Mouse (Mus musculus) CH12.LX (cell line): ENCODE data around the gene Ccdc120. TPM values are rescaled to one million over a fixed set of nuclear protein-coding genes. Genes with fewer than 3 reads are reported as not detected.
A peak's percentile ranks its signal among the peaks of the same experiment; 100 is the strongest.

ENCODE experiments used
- DNase-seq: peaks from one replicate; pipeline ENCODE4 v3.0.0-alpha.2; 2013; ENCODE audit errors: extremely low read depth
- H3K27ac ChIP-seq: 2 replicates; pipeline ENCODE4 v1.5.1; 2012; ENCODE audit warnings: low read depth, mild to moderate bottlenecking, control low read depth, moderate library complexity; ENCODE audit not compliant: insufficient read depth
- H3K27me3 ChIP-seq: replicated peaks from 2 replicates; pipeline ENCODE3; 2012; ENCODE audit warnings: inconsistent platforms
- H3K36me3 ChIP-seq, 2 experiments: replicated peaks in 1 of 2; 2 replicates each; pipeline versions ENCODE3 to v1.6.1; 2012; ENCODE audit warnings: inconsistent platforms in 1 of 2, low read length in 1 of 2, mild to moderate bottlenecking in 1 of 2, mixed read lengths in 1 of 2, moderate library complexity in 1 of 2; ENCODE audit not compliant: control insufficient read depth in 1 of 2, insufficient read depth in 1 of 2
- H3K4me1 ChIP-seq, 2 experiments: 2 replicates each; pipeline ENCODE4 v1.6.1; 2012; ENCODE audit warnings: inconsistent platforms in 1 of 2, moderate library complexity in 1 of 2; ENCODE audit not compliant: insufficient read depth in 2 of 2, control insufficient read depth in 1 of 2
- H3K4me2 ChIP-seq: 2 replicates; pipeline ENCODE4 v1.6.1; 2012; ENCODE audit warnings: low read depth, mild to moderate bottlenecking, control low read depth; ENCODE audit not compliant: poor library complexity, insufficient read depth, severe bottlenecking
- H3K4me3 ChIP-seq, 3 experiments: fragments of 150-350 bp in 1 of 3; sonication (generic) in 1 of 3; replicated peaks in 1 of 3; 2 replicates each; pipeline versions ENCODE3 to v1.5.1; 2011 to 2012; ENCODE audit warnings: low read depth in 2 of 3, low read length in 2 of 3, mild to moderate bottlenecking in 2 of 3, moderate library complexity in 2 of 3, control low read depth in 1 of 3, improper control_type of control experiment in 1 of 3, inconsistent platforms in 1 of 3, mixed read lengths in 1 of 3; ENCODE audit not compliant: poor library complexity in 1 of 3
- H3K79me2 ChIP-seq: replicated peaks from 2 replicates; pipeline ENCODE4 v1.6.1; 2012; ENCODE audit warnings: mild to moderate bottlenecking, moderate library complexity; ENCODE audit not compliant: control insufficient read depth, poor library complexity, insufficient read depth, severe bottlenecking; ENCODE audit errors: extremely low read depth
- H3K9ac ChIP-seq: 2 replicates; pipeline ENCODE4 v1.6.1; 2012; ENCODE audit warnings: low read depth, mild to moderate bottlenecking, control low read depth, moderate library complexity; ENCODE audit not compliant: insufficient read depth
- H3K9me3 ChIP-seq: replicated peaks from 2 replicates; pipeline ENCODE3; 2012; ENCODE audit warnings: low read length, inconsistent platforms, mixed read lengths
- CHD1 ChIP-seq: IDR thresholded peaks from 2 replicates; pipeline ENCODE4 v1.6.1; 2012; ENCODE audit warnings: low read depth, low read length, improper control_type of control experiment, inconsistent platforms
- CHD2 ChIP-seq: IDR thresholded peaks from 2 replicates; pipeline ENCODE4 v1.6.1; 2011; ENCODE audit warnings: low read length, improper control_type of control experiment
- CTCF ChIP-seq, 2 experiments: IDR thresholded peaks in 1 of 2; conservative IDR thresholded peaks in 1 of 2; 2 replicates each; pipeline ENCODE4 v1.5.1; 2011 to 2012; ENCODE audit warnings: low read depth in 2 of 2, low read length in 2 of 2, improper control_type of control experiment in 1 of 2, inconsistent platforms in 1 of 2, mild to moderate bottlenecking in 1 of 2, moderate library complexity in 1 of 2
- E2F4 ChIP-seq: IDR thresholded peaks from 2 replicates; pipeline ENCODE4 v1.6.1; 2011; ENCODE audit warnings: low read depth, low read length, improper control_type of control experiment; ENCODE audit not compliant: insufficient replicate concordance
- EP300 ChIP-seq: IDR thresholded peaks from 2 replicates; pipeline ENCODE4 v1.6.1; 2011; ENCODE audit warnings: low read length, improper control_type of control experiment
- ETS1 ChIP-seq: conservative IDR thresholded peaks from 2 replicates; pipeline ENCODE4 v1.6.1; 2012; ENCODE audit warnings: low read depth, mild to moderate bottlenecking, inconsistent platforms, low read length, improper control_type of control experiment, moderate library complexity
- GABPA ChIP-seq: IDR thresholded peaks from 2 replicates; pipeline ENCODE4 v1.6.1; 2012; ENCODE audit warnings: low read depth, low read length, improper control_type of control experiment, inconsistent platforms; ENCODE audit not compliant: insufficient replicate concordance
- JUN ChIP-seq: IDR thresholded peaks from 2 replicates; pipeline ENCODE4 v1.6.1; 2011; ENCODE audit warnings: low read depth, mild to moderate bottlenecking, low read length, improper control_type of control experiment, moderate library complexity; ENCODE audit not compliant: insufficient read depth
- KAT2A ChIP-seq: IDR thresholded peaks from 2 replicates; pipeline ENCODE4 v1.6.1; 2012; ENCODE audit warnings: low read length, improper control_type of control experiment, inconsistent platforms; ENCODE audit not compliant: insufficient replicate concordance
- MAFK ChIP-seq: IDR thresholded peaks from 2 replicates; pipeline ENCODE4 v1.6.1; 2011; ENCODE audit warnings: low read length, improper control_type of control experiment; ENCODE audit not compliant: insufficient replicate concordance
- MAX ChIP-seq: IDR thresholded peaks from 2 replicates; pipeline ENCODE4 v1.6.1; 2011; ENCODE audit warnings: low read length, improper control_type of control experiment
- MAZ ChIP-seq: IDR thresholded peaks from 2 replicates; pipeline ENCODE4 v1.6.1; 2012; ENCODE audit warnings: low read depth, mild to moderate bottlenecking, inconsistent platforms, low read length, improper control_type of control experiment, moderate library complexity
- MEF2A ChIP-seq: IDR thresholded peaks from 2 replicates; pipeline ENCODE4 v1.6.1; 2014; ENCODE audit warnings: low read depth, mild to moderate bottlenecking, inconsistent platforms, low read length, improper control_type of control experiment, borderline replicate concordance
- MXI1 ChIP-seq: IDR thresholded peaks from 2 replicates; pipeline ENCODE4 v1.6.1; 2011; ENCODE audit warnings: mild to moderate bottlenecking, low read depth, low read length, improper control_type of control experiment
- MYC ChIP-seq: IDR thresholded peaks from 2 replicates; pipeline ENCODE4 v1.6.1; 2011; ENCODE audit warnings: low read depth, mild to moderate bottlenecking, improper control_type of control experiment, low read length
- NELFE ChIP-seq: IDR thresholded peaks from 2 replicates; pipeline ENCODE4 v1.6.1; 2011; ENCODE audit warnings: low read depth, low read length, improper control_type of control experiment
- NRF1 ChIP-seq: IDR thresholded peaks from 2 replicates; pipeline ENCODE4 v1.6.1; 2014; ENCODE audit warnings: low read depth, mild to moderate bottlenecking, inconsistent platforms, low read length, improper control_type of control experiment, moderate library complexity
- POLR2AphosphoS2 ChIP-seq: IDR thresholded peaks from 2 replicates; pipeline ENCODE4 v1.6.1; 2011; ENCODE audit warnings: low read depth, low read length, improper control_type of control experiment
- RAD21 ChIP-seq: IDR thresholded peaks from 2 replicates; pipeline ENCODE4 v1.6.1; 2011; ENCODE audit warnings: low read depth, mild to moderate bottlenecking, low read length, improper control_type of control experiment, moderate library complexity
- RCOR1 ChIP-seq: conservative IDR thresholded peaks from 2 replicates; pipeline ENCODE4 v1.6.1; 2012; ENCODE audit warnings: low read depth, mild to moderate bottlenecking, inconsistent platforms, low read length, improper control_type of control experiment
- SIN3A ChIP-seq: IDR thresholded peaks from 2 replicates; pipeline ENCODE4 v1.6.1; 2012; ENCODE audit warnings: low read length, improper control_type of control experiment, inconsistent platforms
- SMC3 ChIP-seq: IDR thresholded peaks from 2 replicates; pipeline ENCODE4 v1.6.1; 2011; ENCODE audit warnings: low read depth, low read length, improper control_type of control experiment
- TBP ChIP-seq: conservative IDR thresholded peaks from 2 replicates; pipeline ENCODE4 v1.6.1; 2011; ENCODE audit warnings: low read depth, low read length, improper control_type of control experiment
- TCF12 ChIP-seq: IDR thresholded peaks from 2 replicates; pipeline ENCODE4 v1.6.1; 2014; ENCODE audit warnings: low read depth, mild to moderate bottlenecking, inconsistent platforms, low read length, improper control_type of control experiment
- UBTF ChIP-seq: IDR thresholded peaks from 2 replicates; pipeline ENCODE4 v1.6.1; 2012; ENCODE audit warnings: low read depth, mild to moderate bottlenecking, inconsistent platforms, low read length, improper control_type of control experiment, moderate library complexity
- USF1 ChIP-seq: IDR thresholded peaks from 2 replicates; pipeline ENCODE4 v1.6.1; 2014; ENCODE audit warnings: low read depth, mild to moderate bottlenecking, inconsistent platforms, low read length, improper control_type of control experiment
- USF2 ChIP-seq: conservative IDR thresholded peaks from 2 replicates; pipeline ENCODE4 v1.6.1; 2011; ENCODE audit warnings: low read depth, low read length, improper control_type of control experiment
- ZC3H11A ChIP-seq: IDR thresholded peaks from 2 replicates; pipeline ENCODE4 v1.6.1; 2012; ENCODE audit warnings: low read depth, mild to moderate bottlenecking, inconsistent platforms, low read length, improper control_type of control experiment
- ZKSCAN1 ChIP-seq: IDR thresholded peaks from 2 replicates; pipeline ENCODE4 v1.6.1; 2012; ENCODE audit warnings: low read depth, inconsistent platforms, low read length, improper control_type of control experiment, borderline replicate concordance
- ZMIZ1 ChIP-seq: IDR thresholded peaks from 2 replicates; pipeline ENCODE4 v1.6.1; 2012; ENCODE audit warnings: low read depth, mild to moderate bottlenecking, inconsistent platforms, low read length, improper control_type of control experiment
- ZNF384 ChIP-seq: IDR thresholded peaks from 2 replicates; pipeline ENCODE4 v1.6.1; 2012; ENCODE audit warnings: low read depth, low read length, improper control_type of control experiment, inconsistent platforms
- dilution Hi-C: fragments of 300-500 bp; cut with MboI; formaldehyde crosslinking; loops from 2 replicates; pipeline ENCODE4 v1.14.3; 2020; ENCODE audit warnings: low sequenced_read_pairs; ENCODE audit not compliant: extremely low pct_unique_long_range_greater_than_20kb, extremely low pct_ligation_motif_present
- in situ Hi-C: fragments of 300-500 bp; cut with MboI; formaldehyde crosslinking; loops from 3 replicates; pipeline ENCODE4 v1.14.3; 2019; ENCODE audit warnings: low sequenced_read_pairs, low pct_ligation_motif_present, low pct_unique_long_range_greater_than_20kb, mixed read lengths
- polyA plus RNA-seq: library from polyadenylated mRNA; unstranded; fragments of >175 nt; gene quantifications from 2 replicates; pipeline ENCODE4 v1.2.1, GENCODE M21; 2012; ENCODE audit warnings: low read depth; ENCODE audit not compliant: insufficient read length
- total RNA-seq, 2 experiments: library from RNA; depleted of rRNA; stranded (reverse); fragments of 300-350 nt in 1 of 2; fragments of >200 nt in 1 of 2; gene quantifications; 2 replicates each; pipeline ENCODE4 v1.2.3; 2012 to 2014

Gene Ccdc120
- total and polyA plus RNA-seq, 3 experiments, result 4.4 to 9.0 (median 6.9) TPM

- Histone ChIP-seq H3K9me3 (no peaks in the 10 kb centered on the region), H3K79me2 (peaks cover 20% of the 10 kb centered on the region), H3K27me3 (no peaks in the 10 kb centered on the region), H3K36me3 (peaks cover 20 to 25% of the 10 kb centered on the region in 2 experiments), H3K4me1 (peaks cover 2 to 19% of the 10 kb centered on the region in 2 experiments; a peak in 3 of 4 replicates), H3K4me3 (peak overlapping the region; percentile 66 to 88 (median 70)), H3K4me2 (peak overlapping the region; percentile 41; the same call in 1 of the 2 replicates), H3K9ac (peak overlapping the region; percentile 66), H3K27ac (peak overlapping the region; percentile 49; the same call in 1 of the 2 replicates)
- DNase-seq, result no peak
- dilution Hi-C loops, result no loop called here
- TF ChIP-seq ZKSCAN1 (no peak), ETS1 (0 out of 2 replicates have a peak, but pooled peaks have one; percentile 2), SIN3A (peak; percentile 45; the same call in 1 of the 2 replicates)
- in situ Hi-C loops, result no loop called here
These were observed 12.2 kb upstream of the Ccdc120 start for GRCm38 (mm10) chrX:7762921-7763197.

GRCm38 (mm10) chrX:7762137-7762920, 11.6 kb upstream of the Ccdc120 start, which contains the start of gene Tfe3:
Tfe3 (plus strand) TSS chrX:7762560.
- peaks cover 15 to 19% of the 10 kb centered on the region in 2 experiments for H3K36me3 ChIP-seq
- no peaks in the 10 kb centered on the region for H3K9me3 ChIP-seq
- peak within 1 kb of the TSS; percentile 86 for H3K4me2 ChIP-seq
- peak; percentile 92 for DNase-seq
- in situ Hi-C loops (no loop called here), dilution Hi-C loops (no loop called here)
- H3K79me2 ChIP-seq, result peaks cover 20% of the 10 kb centered on the region
- peak within 1 kb of the TSS; percentile 66 for H3K9ac ChIP-seq
- no peaks in the 10 kb centered on the region for H3K27me3 ChIP-seq
- peak within 1 kb of the TSS; percentile 66 to 88 (median 70) for H3K4me3 ChIP-seq
- peak within 1 kb of the TSS; percentile 49 for H3K27ac ChIP-seq
- peaks cover 2 to 19% of the 10 kb centered on the region in 2 experiments; a peak in 3 of 4 replicates for H3K4me1 ChIP-seq
- no peak for TF ChIP-seq MXI1
- TF ChIP-seq ZC3H11A, result no peak
- no peak for TF ChIP-seq ETS1
- no peak for TF ChIP-seq GABPA
- no peak for TF ChIP-seq SIN3A
- TF ChIP-seq CHD1, result no peak
- no peak for TF ChIP-seq TBP
- no peak for TF ChIP-seq USF1
- TF ChIP-seq RAD21, result no peak
- TF ChIP-seq MYC, result no peak
- no peak; the same call in 1 of the 2 replicates for TF ChIP-seq ZNF384
- TF ChIP-seq TCF12, result peak; percentile 27; the same call in 1 of the 2 replicates
- TF ChIP-seq MAZ, result peak; percentile 77; the same call in 1 of the 2 replicates
- TF ChIP-seq EP300, result no peak
- TF ChIP-seq POLR2AphosphoS2, result no peak
- TF ChIP-seq NRF1, result no peak
- no peak for TF ChIP-seq CTCF (conservative IDR thresholded peaks at IDR 0.05 in 1 of 2, IDR thresholded peaks at IDR 0.05 in 1 of 2; ENCODE audit: low read depth in 2 of 2, low read length in 2 of 2)
- no peak for TF ChIP-seq SMC3
- TF ChIP-seq CHD2, result no peak
- no peak for TF ChIP-seq E2F4
- no peak for TF ChIP-seq RCOR1
- no peak for TF ChIP-seq UBTF
- no peak for TF ChIP-seq KAT2A
- no peak for TF ChIP-seq USF2
- no peak for TF ChIP-seq ZMIZ1
- no peak for TF ChIP-seq MAX
- no peak for TF ChIP-seq MEF2A
- TF ChIP-seq MAFK, result no peak
- no peak for TF ChIP-seq JUN
- no peak for TF ChIP-seq ZKSCAN1
- peak; percentile 55 for TF ChIP-seq NELFE
